Mouse (Mus musculus) cortical plate, adult 2 months (tissue): Measurements from ENCODE around the gene Hist1h3i.

ENCODE experiments used
- CTCF ChIP-seq: fragments of 200-500 bp; IDR thresholded peaks from 2 replicates; pipeline ENCODE4 v1.5.1; 2011; ENCODE audit warnings: mild to moderate bottlenecking, control low read depth, low read length; ENCODE audit not compliant: insufficient read depth; ENCODE audit errors: extremely low read depth
- POLR2A ChIP-seq: fragments of 200-500 bp; IDR thresholded peaks from 2 replicates; pipeline ENCODE4 v1.6.1; 2011; ENCODE audit warnings: mild to moderate bottlenecking, low read length, control low read depth; ENCODE audit not compliant: insufficient read depth; ENCODE audit errors: extremely low read depth

- TF ChIP-seq POLR2A (no peak), CTCF (no peak)
These were observed 1.5 kb downstream of the Hist1h3i start for GRCm38 (mm10) chr13:21781639-21782038.
